Mouse (Mus musculus): ENCODE measurements around the gene Ahdc1.

The Ahdc1 gene

DNA sequence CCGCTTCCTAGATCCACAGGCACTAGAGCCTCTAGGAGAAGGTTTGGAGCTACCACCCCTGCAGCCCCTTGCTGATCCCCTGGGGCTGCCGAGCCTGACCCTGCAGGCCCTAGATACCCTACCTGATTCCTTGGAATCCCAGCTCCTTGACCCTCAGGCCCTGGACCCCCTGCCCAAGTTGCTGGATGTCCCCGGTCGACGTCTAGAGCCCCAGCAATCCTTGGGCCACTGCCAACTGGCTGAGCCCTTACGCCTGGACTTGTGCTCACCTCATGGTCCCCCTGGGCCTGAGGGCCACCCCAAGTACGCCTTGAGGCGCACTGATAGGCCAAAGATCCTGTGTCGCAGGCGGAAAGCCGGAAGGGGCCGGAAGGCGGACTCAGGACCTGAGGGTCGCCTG, 51.2 kb downstream of the Ahdc1 start:
- TF ChIP-seq POU5F1 (IDR thresholded peaks at IDR 0.05; ENCODE audit: borderline replicate concordance, low read length) (no peak), CTCF (conservative IDR thresholded peaks at IDR 0.05; ENCODE audit: low read length) (no peak), NANOG (IDR thresholded peaks at IDR 0.05; ENCODE audit: borderline replicate concordance, low read length) (no peak)
- H3K36me3 ChIP-seq (ENCODE audit: insufficient read depth, low read length) = peaks cover 98% of the 10 kb centered on the region
- peak overlapping the region; percentile 69 for H3K4me3 ChIP-seq (replicated peaks; ENCODE audit: low read length)
- no peaks in the 10 kb centered on the region for H3K27me3 ChIP-seq (ENCODE audit: insufficient read depth, low read length)
- peaks cover 98% of the 10 kb centered on the region for H3K4me1 ChIP-seq (replicated peaks; ENCODE audit: low read depth, low read length)
- no peaks in the 10 kb centered on the region for H3K9me3 ChIP-seq (ENCODE audit: low read length)

DNA sequence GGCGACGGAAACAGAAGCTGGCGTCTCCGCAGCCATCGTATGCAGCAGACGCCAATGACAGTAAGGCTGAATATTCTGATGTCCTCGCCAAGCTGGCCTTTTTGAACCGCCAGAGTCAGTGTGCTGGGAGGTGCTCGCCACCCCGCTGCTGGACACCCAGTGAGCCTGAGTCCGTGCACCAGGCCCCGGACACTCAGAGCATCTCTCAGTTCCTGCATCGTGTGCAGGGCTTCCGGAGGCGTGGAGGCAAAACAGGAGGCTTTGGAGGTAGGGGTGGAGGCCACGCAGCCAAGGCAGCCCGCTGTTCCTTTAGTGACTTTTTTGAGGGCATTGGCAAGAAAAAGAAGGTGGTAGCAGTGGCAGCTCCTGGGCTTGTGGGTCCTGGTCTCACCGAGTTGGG, 52.1 kb downstream of the Ahdc1 start:
- TF ChIP-seq POU5F1 (IDR thresholded peaks at IDR 0.05; ENCODE audit: borderline replicate concordance, low read length) (no peak), CTCF (conservative IDR thresholded peaks at IDR 0.05; ENCODE audit: low read length) (no peak), NANOG (IDR thresholded peaks at IDR 0.05; ENCODE audit: borderline replicate concordance, low read length) (no peak)
- Histone ChIP-seq H3K4me1 (replicated peaks; ENCODE audit: low read depth, low read length) (peaks cover 98% of the 10 kb centered on the region), H3K36me3 (ENCODE audit: insufficient read depth, low read length) (peaks cover 100% of the 10 kb centered on the region), H3K9me3 (ENCODE audit: low read length) (no peaks in the 10 kb centered on the region), H3K27me3 (ENCODE audit: insufficient read depth, low read length) (no peaks in the 10 kb centered on the region), H3K4me3 (replicated peaks; ENCODE audit: low read length) (peak overlapping the region; percentile 69)

DNA sequence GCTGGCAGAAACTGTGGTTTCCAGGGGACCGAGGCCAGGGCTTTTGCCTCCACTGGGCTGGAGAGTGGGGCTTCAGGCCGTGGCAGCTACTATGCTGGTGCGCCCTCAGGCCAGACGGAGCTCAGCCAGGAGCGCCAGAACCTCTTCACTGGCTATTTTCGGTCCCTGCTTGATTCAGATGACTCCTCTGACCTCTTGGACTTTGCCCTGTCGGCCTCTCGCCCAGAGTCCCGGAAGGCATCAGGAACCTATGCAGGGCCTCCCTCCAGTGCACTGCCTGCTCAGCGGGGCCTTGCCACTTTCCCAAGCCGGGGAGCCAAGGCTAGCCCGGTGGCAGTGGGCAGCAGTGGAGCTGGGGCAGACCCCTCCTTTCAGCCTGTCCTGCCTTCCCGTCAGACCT, 52.7 kb downstream of the Ahdc1 start:
- H3K9me3 ChIP-seq (ENCODE audit: low read length) = no peaks in the 10 kb centered on the region
- peaks cover 98% of the 10 kb centered on the region for H3K4me1 ChIP-seq (replicated peaks; ENCODE audit: low read depth, low read length)
- H3K4me3 ChIP-seq (replicated peaks; ENCODE audit: low read length) = peak overlapping the region; percentile 69
- no peak for TF ChIP-seq NANOG (IDR thresholded peaks at IDR 0.05; ENCODE audit: borderline replicate concordance, low read length)
- no peak for TF ChIP-seq CTCF (conservative IDR thresholded peaks at IDR 0.05; ENCODE audit: low read length)
- TF ChIP-seq POU5F1 (IDR thresholded peaks at IDR 0.05; ENCODE audit: borderline replicate concordance, low read length) = no peak
- peaks cover 100% of the 10 kb centered on the region for H3K36me3 ChIP-seq (ENCODE audit: insufficient read depth, low read length)
- no peaks in the 10 kb centered on the region for H3K27me3 ChIP-seq (ENCODE audit: insufficient read depth, low read length)

DNA sequence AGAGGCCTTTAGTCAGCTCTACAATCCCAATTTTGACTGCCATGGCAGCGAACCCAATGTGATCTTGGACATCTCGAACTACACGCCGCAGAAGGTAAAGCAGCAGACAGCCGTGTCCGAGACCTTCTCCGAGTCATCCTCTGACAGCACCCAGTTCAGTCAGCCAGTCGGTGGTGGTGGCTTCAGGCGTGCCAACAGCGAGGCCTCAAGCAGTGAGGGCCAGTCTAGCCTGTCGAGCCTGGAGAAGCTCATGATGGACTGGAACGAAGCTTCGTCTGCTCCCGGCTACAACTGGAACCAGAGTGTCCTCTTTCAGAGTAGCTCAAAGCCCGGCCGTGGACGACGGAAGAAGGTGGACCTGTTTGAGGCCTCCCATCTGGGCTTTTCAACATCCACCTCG, 53.7 kb downstream of the Ahdc1 start:
- peaks cover 98% of the 10 kb centered on the region for H3K4me1 ChIP-seq (replicated peaks; ENCODE audit: low read depth, low read length)
- peak overlapping the region; percentile 69; the same call in 1 of the 2 replicates for H3K4me3 ChIP-seq (replicated peaks; ENCODE audit: low read length)
- H3K27me3 ChIP-seq (ENCODE audit: insufficient read depth, low read length) = no peaks in the 10 kb centered on the region
- H3K36me3 ChIP-seq (ENCODE audit: insufficient read depth, low read length) = peaks cover 100% of the 10 kb centered on the region
- H3K9me3 ChIP-seq (ENCODE audit: low read length) = no peaks in the 10 kb centered on the region
- no peak for TF ChIP-seq CTCF (conservative IDR thresholded peaks at IDR 0.05; ENCODE audit: low read length)
- TF ChIP-seq POU5F1 (IDR thresholded peaks at IDR 0.05; ENCODE audit: borderline replicate concordance, low read length) = no peak
- TF ChIP-seq NANOG (IDR thresholded peaks at IDR 0.05; ENCODE audit: borderline replicate concordance, low read length) = no peak

- Histone ChIP-seq H3K4me1 (replicated peaks; ENCODE audit: low read depth, low read length) (peaks cover 98% of the 10 kb centered on the region), H3K4me3 (replicated peaks; ENCODE audit: low read length) (0 out of 2 replicates have a peak overlapping the region, but pooled peaks have one; percentile 69), H3K27me3 (ENCODE audit: insufficient read depth, low read length) (no peaks in the 10 kb centered on the region), H3K9me3 (ENCODE audit: low read length) (no peaks in the 10 kb centered on the region), H3K36me3 (ENCODE audit: insufficient read depth, low read length) (peaks cover 100% of the 10 kb centered on the region)
- TF ChIP-seq CTCF (conservative IDR thresholded peaks at IDR 0.05; ENCODE audit: low read length) = peak; percentile 0; the same call in 1 of the 2 replicates
- no peak for TF ChIP-seq POU5F1 (IDR thresholded peaks at IDR 0.05; ENCODE audit: borderline replicate concordance, low read length)
- TF ChIP-seq NANOG (IDR thresholded peaks at IDR 0.05; ENCODE audit: borderline replicate concordance, low read length) = no peak
Observed at GRCm38 (mm10) chr4:133065894-133066386, 54.9 kb downstream of the Ahdc1 start.

GRCm38 (mm10) chr4:133068400-133069138, 57.5 kb downstream of the Ahdc1 start:
- H3K4me3 ChIP-seq (replicated peaks; ENCODE audit: low read length) = no peak overlapping the region
- H3K27me3 ChIP-seq (ENCODE audit: insufficient read depth, low read length) = no peaks in the 10 kb centered on the region
- no peaks in the 10 kb centered on the region for H3K9me3 ChIP-seq (ENCODE audit: low read length)
- H3K36me3 ChIP-seq (ENCODE audit: insufficient read depth, low read length) = peaks cover 100% of the 10 kb centered on the region
- TF ChIP-seq POU5F1 (IDR thresholded peaks at IDR 0.05; ENCODE audit: borderline replicate concordance, low read length) (no peak), CTCF (conservative IDR thresholded peaks at IDR 0.05; ENCODE audit: low read length) (no peak), NANOG (IDR thresholded peaks at IDR 0.05; ENCODE audit: borderline replicate concordance, low read length) (no peak)
- H3K4me1 ChIP-seq (replicated peaks; ENCODE audit: low read depth, low read length) = peaks cover 99% of the 10 kb centered on the region

DNA sequence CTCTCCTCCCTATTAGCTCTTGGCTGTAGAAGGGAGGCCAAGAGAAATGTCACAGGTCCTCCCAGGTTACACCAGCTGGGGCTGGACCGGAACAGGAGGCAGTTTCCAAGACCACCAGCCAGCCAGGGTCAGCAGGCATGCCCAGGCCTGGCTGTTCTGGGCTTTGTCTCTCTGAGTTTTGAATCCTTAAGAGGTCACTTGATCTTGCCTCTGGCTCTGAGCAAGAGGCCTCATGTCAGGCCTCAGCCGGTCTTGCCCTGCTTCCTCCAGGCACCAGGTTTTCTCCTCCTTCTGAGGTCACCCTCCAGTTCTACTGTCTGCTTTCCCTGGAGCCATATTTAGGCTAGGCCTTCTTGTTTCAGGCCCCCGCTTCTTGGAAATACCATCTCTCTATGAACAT, 59.3 kb downstream of the Ahdc1 start:
- peaks cover 99% of the 10 kb centered on the region for H3K4me1 ChIP-seq (replicated peaks; ENCODE audit: low read depth, low read length)
- no peaks in the 10 kb centered on the region for H3K9me3 ChIP-seq (ENCODE audit: low read length)
- TF ChIP-seq NANOG (IDR thresholded peaks at IDR 0.05; ENCODE audit: borderline replicate concordance, low read length) (no peak), CTCF (conservative IDR thresholded peaks at IDR 0.05; ENCODE audit: low read length) (no peak), POU5F1 (IDR thresholded peaks at IDR 0.05; ENCODE audit: borderline replicate concordance, low read length) (no peak)
- no peaks in the 10 kb centered on the region for H3K27me3 ChIP-seq (ENCODE audit: insufficient read depth, low read length)
- peaks cover 100% of the 10 kb centered on the region for H3K36me3 ChIP-seq (ENCODE audit: insufficient read depth, low read length)
- H3K4me3 ChIP-seq (replicated peaks; ENCODE audit: low read length) = no peak overlapping the region

GRCm38 (mm10) chr4:133070821-133071372, 59.8 kb downstream of the Ahdc1 start:
- H3K9me3 ChIP-seq (ENCODE audit: low read length) = no peaks in the 10 kb centered on the region
- H3K36me3 ChIP-seq (ENCODE audit: insufficient read depth, low read length) = peaks cover 100% of the 10 kb centered on the region
- TF ChIP-seq POU5F1 (IDR thresholded peaks at IDR 0.05; ENCODE audit: borderline replicate concordance, low read length) = no peak
- H3K27me3 ChIP-seq (ENCODE audit: insufficient read depth, low read length) = no peaks in the 10 kb centered on the region
- peaks cover 99% of the 10 kb centered on the region for H3K4me1 ChIP-seq (replicated peaks; ENCODE audit: low read depth, low read length)
- no peak overlapping the region; the same call in 1 of the 2 replicates for H3K4me3 ChIP-seq (replicated peaks; ENCODE audit: low read length)

Measured in E14TG2a.4 (cell line).